Mouse (Mus musculus): ENCODE data around the gene Klk1b9.
"Not testable (repeated sequence)": the region's sequence is repeated elsewhere in the genome, so short reads cannot be mapped to it uniquely, and the experiment has no call there.

Gene Klk1b9

GRCm38 (mm10) chr7:43975761-43976160 is at the start of gene Klk1b9:
Klk1b9 (plus strand) TSS chr7:43976061.
- DNase-seq (ENCODE audit: low spot score): not testable (repeated sequence)

GRCm38 (mm10) chr7:43928521-43928920 is 47.3 kb upstream of the Klk1b9 start:
- no peak for DNase-seq (ENCODE audit: low spot score)

- no peak for DNase-seq (ENCODE audit: low spot score)
Measured at GRCm38 (mm10) chr7:43932337-43932736, 43.5 kb upstream of the Klk1b9 start.

GRCm38 (mm10) chr7:43933440-43933839 is 42.4 kb upstream of the Klk1b9 start, which contains the start of gene Klk15:
Klk15 (plus strand) TSS chr7:43933740.
- no peak for DNase-seq (ENCODE audit: low spot score)

GRCm38 (mm10) chr7:43934747-43935146 is 41.1 kb upstream of the Klk1b9 start:
- DNase-seq (ENCODE audit: low spot score): no peak

- no peak for DNase-seq (ENCODE audit: low spot score)
Measured at GRCm38 (mm10) chr7:43936551-43936950, 39.3 kb upstream of the Klk1b9 start.

- not testable (repeated sequence) for DNase-seq (ENCODE audit: low spot score)
Measured at GRCm38 (mm10) chr7:43942293-43942692, 33.6 kb upstream of the Klk1b9 start.

- no peak for DNase-seq (ENCODE audit: low spot score)
Measured at GRCm38 (mm10) chr7:43944727-43945264, 31.1 kb upstream of the Klk1b9 start.

GRCm38 (mm10) chr7:43950364-43950763 is 25.5 kb upstream of the Klk1b9 start, which contains the start of gene Klk1b8:
Klk1b8 (plus strand) TSS chr7:43950664.
- DNase-seq (ENCODE audit: low spot score): no peak

- DNase-seq (ENCODE audit: low spot score): no peak
Measured at GRCm38 (mm10) chr7:43952703-43953102, 23.2 kb upstream of the Klk1b9 start.

- DNase-seq (ENCODE audit: low spot score): no peak
Measured at GRCm38 (mm10) chr7:43966451-43966850, 9.4 kb upstream of the Klk1b9 start, which contains the start of gene Klk1b1. Klk1b1 (plus strand) TSS chr7:43966751.

- no peak for DNase-seq (ENCODE audit: low spot score)
Measured at GRCm38 (mm10) chr7:43967058-43967457, 8.8 kb upstream of the Klk1b9 start.

GRCm38 (mm10) chr7:43967612-43968011 is 8.2 kb upstream of the Klk1b9 start:
- DNase-seq (ENCODE audit: low spot score): no peak

- no peak for DNase-seq (ENCODE audit: low spot score)
Measured at GRCm38 (mm10) chr7:43985657-43986056, 9.8 kb downstream of the Klk1b9 start.

- not testable (repeated sequence) for DNase-seq (ENCODE audit: low spot score)
Measured at GRCm38 (mm10) chr7:43994821-43995220, 19.0 kb downstream of the Klk1b9 start.

- not testable (repeated sequence) for DNase-seq (ENCODE audit: low spot score)
Measured at GRCm38 (mm10) chr7:43995577-43995976, 19.7 kb downstream of the Klk1b9 start, which contains the start of gene Klk1b11. Klk1b11 (plus strand) TSS chr7:43995877.

- DNase-seq (ENCODE audit: low spot score): no peak
Measured at GRCm38 (mm10) chr7:44004847-44005246, 29.0 kb downstream of the Klk1b9 start.

GRCm38 (mm10) chr7:44011868-44012267 is 36.0 kb downstream of the Klk1b9 start, which contains the start of gene Klk1b26:
Klk1b26 (plus strand) TSS chr7:44012168.
- not testable (repeated sequence) for DNase-seq (ENCODE audit: low spot score)

- not testable (repeated sequence) for DNase-seq (ENCODE audit: low spot score)
Measured at GRCm38 (mm10) chr7:44014666-44015065, 38.8 kb downstream of the Klk1b9 start.

GRCm38 (mm10) chr7:44015071-44015470 is 39.2 kb downstream of the Klk1b9 start:
- no peak for DNase-seq (ENCODE audit: low spot score)

Data from adipocyte (in vitro differentiated cells).